Mouse (Mus musculus): ENCODE results near the gene Nmt1. TPM values are rescaled to one million over a fixed set of nuclear protein-coding genes. Genes with fewer than 3 reads are reported as not detected.

The Nmt1 gene
- polyA plus RNA-seq, 1 experiment from 2014 or later: 68.5 TPM

DNA sequence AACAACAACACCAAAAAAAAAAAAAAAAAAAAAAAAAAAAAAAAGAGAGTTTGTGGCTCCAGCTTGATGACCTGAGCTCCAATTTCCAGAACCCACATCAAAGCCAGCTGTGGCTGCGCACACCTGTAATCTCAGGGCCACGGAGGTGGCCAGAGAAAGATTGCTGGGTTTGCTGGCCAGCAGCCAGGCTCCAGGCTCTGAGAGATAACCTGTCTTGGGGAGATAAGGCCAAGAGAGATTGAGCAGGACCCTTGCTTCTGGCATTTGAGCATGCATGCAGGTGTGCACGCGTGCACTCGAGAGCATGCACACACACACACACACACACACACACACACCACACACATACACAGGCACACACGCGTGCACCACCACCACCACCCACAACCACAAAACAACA lies 65.3 kb downstream of the Nmt1 start:
- Histone ChIP-seq H3K27ac (no peak overlapping the region), H3K4me1 (peaks cover 12% of the 10 kb centered on the region), H3K27me3 (peaks cover 13% of the 10 kb centered on the region), H3K4me3 (no peak overlapping the region), H3K36me3 (no peaks in the 10 kb centered on the region), H3K9me3 (no peaks in the 10 kb centered on the region), H3K4me2 (no peak overlapping the region), H3K9ac (no peak overlapping the region)
- WGBS: 90% methylated on average over 7 of the region's 7 CpGs
- ATAC-seq (ENCODE audit: insufficient number of reproducible peaks, insufficient read depth, low FRiP score, low TSS enrichment, low read depth): no peak

GRCm38 (mm10) chr11:103093862-103094833 lies 66.2 kb downstream of the Nmt1 start:
- Histone ChIP-seq H3K36me3 (no peaks in the 10 kb centered on the region), H3K27me3 (peaks cover 18% of the 10 kb centered on the region), H3K27ac (no peak overlapping the region), H3K9ac (no peak overlapping the region), H3K4me1 (peaks cover 20% of the 10 kb centered on the region), H3K4me3 (no peak overlapping the region), H3K4me2 (no peak overlapping the region), H3K9me3 (no peaks in the 10 kb centered on the region)
- ATAC-seq (ENCODE audit: insufficient number of reproducible peaks, insufficient read depth, low FRiP score, low TSS enrichment, low read depth): no peak
- 72% methylated on average over 20 of the region's 20 CpGs for WGBS

DNA sequence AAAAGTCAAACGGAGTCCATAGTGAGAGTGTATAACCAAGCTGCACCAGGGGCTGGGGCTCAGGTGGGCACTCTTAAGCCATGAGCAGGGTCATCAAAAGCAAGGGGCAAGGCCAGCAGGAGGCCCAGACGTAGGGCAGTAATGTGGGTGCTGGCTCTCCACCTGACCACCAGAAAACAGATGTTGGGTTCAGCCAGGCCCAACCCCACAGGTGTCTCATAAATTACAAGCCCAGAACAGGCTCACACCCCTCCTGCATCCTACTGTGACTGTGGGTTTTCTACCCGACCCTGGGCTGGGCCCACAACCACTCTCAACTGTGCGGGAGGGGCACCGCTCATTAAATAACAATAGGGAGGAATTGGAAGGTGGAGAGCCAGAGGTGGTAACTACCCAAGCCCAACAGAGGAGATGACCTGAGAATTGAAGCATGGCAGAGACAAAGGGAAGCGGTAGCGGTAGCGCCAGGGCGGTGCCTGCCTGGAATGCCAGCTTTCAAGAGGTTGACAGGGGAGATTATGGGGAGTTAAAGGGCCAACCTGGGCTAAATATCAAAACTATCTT lies 67.2 kb downstream of the Nmt1 start:
- Histone ChIP-seq H3K4me2 (no peak overlapping the region), H3K36me3 (no peaks in the 10 kb centered on the region), H3K27me3 (peaks cover 29% of the 10 kb centered on the region), H3K27ac (no peak overlapping the region), H3K4me1 (peaks cover 25% of the 10 kb centered on the region), H3K9ac (no peak overlapping the region), H3K9me3 (no peaks in the 10 kb centered on the region), H3K4me3 (no peak overlapping the region)
- 65% methylated on average over 9 of the region's 9 CpGs for WGBS
- no peak for ATAC-seq (ENCODE audit: insufficient number of reproducible peaks, insufficient read depth, low FRiP score, low TSS enrichment, low read depth)

- no peak overlapping the region for H3K27ac ChIP-seq
- no peaks in the 10 kb centered on the region for H3K36me3 ChIP-seq
- H3K4me3 ChIP-seq: no peak overlapping the region
Measured at GRCm38 (mm10) chr11:103095801-103096200, 67.8 kb downstream of the Nmt1 start.

DNA sequence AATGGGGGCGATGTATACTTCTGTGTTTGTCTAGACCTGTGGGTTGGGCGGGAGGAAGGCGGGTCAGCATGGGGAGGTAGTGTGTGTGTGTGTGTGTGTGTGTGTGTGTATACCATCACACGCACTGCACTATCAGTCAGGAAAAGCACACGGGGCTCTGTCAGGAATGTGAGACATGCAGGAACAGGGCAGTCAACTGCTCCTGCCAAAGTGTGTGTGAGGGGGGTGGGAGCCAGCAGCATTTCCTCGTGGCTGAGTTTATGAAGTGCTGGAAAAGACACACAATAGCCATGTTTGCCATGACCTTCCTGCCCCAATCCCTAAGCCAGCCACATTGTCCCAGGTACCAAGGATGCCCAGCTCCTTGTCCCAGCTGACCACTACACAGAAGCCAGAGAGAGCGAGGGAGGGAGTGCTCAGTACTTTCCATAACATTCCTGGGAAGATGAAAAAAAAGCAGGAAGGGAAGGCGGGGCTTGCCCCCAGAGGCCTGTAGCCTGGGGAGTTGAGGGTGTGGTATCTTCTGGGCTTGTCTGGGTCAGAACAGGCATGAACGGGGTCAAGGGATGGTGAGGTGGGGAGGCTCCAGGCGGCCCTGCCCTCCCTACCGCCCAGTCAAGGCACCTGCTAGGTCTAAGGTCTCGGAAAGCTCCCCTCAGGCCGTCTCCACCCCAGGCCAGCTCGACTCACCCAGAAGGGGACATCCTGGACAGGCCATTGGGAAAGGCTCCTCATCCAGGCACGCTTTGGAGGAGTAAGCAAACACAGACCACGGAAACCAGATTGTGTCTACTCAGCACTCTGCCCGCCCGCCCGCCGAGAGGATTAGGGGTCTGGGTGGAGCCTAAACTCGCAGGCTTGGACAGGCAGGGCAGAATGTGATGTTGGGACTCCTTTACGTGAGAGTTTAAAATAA lies 69.2 kb downstream of the Nmt1 start:
- ATAC-seq (ENCODE audit: insufficient number of reproducible peaks, insufficient read depth, low FRiP score, low TSS enrichment, low read depth): no peak
- WGBS: 18% methylated on average over 22 of the region's 22 CpGs
- Histone ChIP-seq H3K27ac (peak overlapping the region; percentile 68), H3K9ac (peak overlapping the region; percentile 58), H3K36me3 (no peaks in the 10 kb centered on the region), H3K4me3 (peak overlapping the region; percentile 28), H3K27me3 (peaks cover 49% of the 10 kb centered on the region), H3K9me3 (no peaks in the 10 kb centered on the region), H3K4me2 (peak overlapping the region; percentile 47), H3K4me1 (peaks cover 38% of the 10 kb centered on the region)

More at GRCm38 (mm10) chr11:103095801-103096200, 67.8 kb downstream of the Nmt1 start:
- 94% methylated on average over 6 of the region's 6 CpGs for WGBS
- peaks cover 26% of the 10 kb centered on the region for H3K4me1 ChIP-seq
- no peak for ATAC-seq (ENCODE audit: insufficient number of reproducible peaks, insufficient read depth, low FRiP score, low TSS enrichment, low read depth)
- H3K27me3 ChIP-seq: peaks cover 35% of the 10 kb centered on the region
- H3K9ac ChIP-seq: no peak overlapping the region
- H3K9me3 ChIP-seq: no peaks in the 10 kb centered on the region
- H3K4me2 ChIP-seq: no peak overlapping the region

GRCm38 (mm10) chr11:103098531-103099190 lies 70.7 kb downstream of the Nmt1 start:
- H3K4me3 ChIP-seq: no peak overlapping the region
- H3K4me1 ChIP-seq: peaks cover 42% of the 10 kb centered on the region
- H3K36me3 ChIP-seq: no peaks in the 10 kb centered on the region
- H3K27me3 ChIP-seq: peaks cover 51% of the 10 kb centered on the region
- 54% methylated on average over 11 of the region's 11 CpGs for WGBS
- H3K9ac ChIP-seq: no peak overlapping the region
- H3K9me3 ChIP-seq: no peaks in the 10 kb centered on the region
- H3K27ac ChIP-seq: no peak overlapping the region
- no peak for ATAC-seq (ENCODE audit: insufficient number of reproducible peaks, insufficient read depth, low FRiP score, low TSS enrichment, low read depth)
- H3K4me2 ChIP-seq: no peak overlapping the region

DNA sequence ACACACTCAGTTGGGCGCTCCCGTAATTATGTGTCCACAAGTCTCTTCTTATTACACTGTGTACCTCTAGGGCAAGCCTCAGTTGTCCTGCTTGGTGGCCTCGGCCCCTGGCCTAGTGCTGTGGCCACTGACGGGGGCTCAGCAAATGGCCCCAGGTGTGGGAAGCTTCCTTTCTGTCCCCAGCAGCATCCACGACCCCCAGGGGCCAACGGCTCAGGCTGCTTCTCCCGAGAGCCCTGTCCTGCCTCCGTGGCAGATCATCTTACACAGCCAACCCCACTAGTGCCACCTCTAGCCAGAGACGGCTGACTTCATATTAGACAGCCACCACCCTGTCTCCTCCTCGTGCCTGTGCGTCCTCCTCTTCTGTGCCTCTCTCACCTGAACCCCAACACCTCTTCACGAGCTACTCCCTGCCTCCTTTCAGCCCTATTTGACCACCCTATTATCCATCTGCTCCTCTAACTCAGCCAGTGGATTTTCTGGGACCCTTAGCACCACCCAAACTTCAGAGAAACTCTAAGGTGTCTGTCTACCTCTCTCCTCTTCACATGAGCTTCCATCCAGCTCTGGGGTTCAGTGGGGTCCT lies 71.5 kb downstream of the Nmt1 start:
- WGBS: 29% methylated on average over 12 of the region's 12 CpGs
- no peak for ATAC-seq (ENCODE audit: insufficient number of reproducible peaks, insufficient read depth, low FRiP score, low TSS enrichment, low read depth)
- Histone ChIP-seq H3K4me1 (peaks cover 45% of the 10 kb centered on the region), H3K27ac (no peak overlapping the region), H3K4me2 (no peak overlapping the region), H3K36me3 (no peaks in the 10 kb centered on the region), H3K9me3 (no peaks in the 10 kb centered on the region), H3K4me3 (no peak overlapping the region), H3K9ac (peak overlapping the region; percentile 32; the same call in 1 of the 2 replicates), H3K27me3 (peaks cover 57% of the 10 kb centered on the region)

- Histone ChIP-seq H3K36me3 (no peaks in the 10 kb centered on the region), H3K27me3 (peaks cover 67% of the 10 kb centered on the region), H3K9ac (peak overlapping the region; percentile 16; the same call in 1 of the 2 replicates), H3K4me2 (no peak overlapping the region), H3K4me1 (peaks cover 45% of the 10 kb centered on the region), H3K9me3 (no peaks in the 10 kb centered on the region), H3K4me3 (no peak overlapping the region), H3K27ac (no peak overlapping the region)
- 70% methylated on average over 8 of the region's 8 CpGs for WGBS
- no peak for ATAC-seq (ENCODE audit: insufficient number of reproducible peaks, insufficient read depth, low FRiP score, low TSS enrichment, low read depth)
Measured at GRCm38 (mm10) chr11:103100361-103100760, 72.4 kb downstream of the Nmt1 start.

DNA sequence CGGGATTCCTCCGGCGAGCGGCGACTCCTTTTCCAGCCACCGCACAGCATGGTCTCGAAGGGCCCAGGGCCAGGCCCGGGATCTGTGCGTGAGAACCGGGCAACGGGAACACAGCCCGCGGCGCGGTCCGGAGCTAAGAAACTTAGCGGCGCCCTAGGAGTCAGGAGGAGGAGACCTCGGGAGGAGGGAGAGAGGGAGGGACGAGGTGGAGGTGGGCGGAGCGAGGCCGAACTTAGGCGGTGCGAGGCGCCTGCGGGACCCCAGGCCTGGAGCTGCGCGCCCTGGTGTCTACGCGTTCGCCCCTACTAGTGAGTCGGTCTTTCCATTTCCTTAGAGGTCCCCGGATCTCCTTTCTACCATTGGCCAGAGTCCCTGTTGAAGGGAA lies 73.5 kb downstream of the Nmt1 start, which contains the start of the genes Plcd3 and Acbd4:
Plcd3 (minus strand) TSS at position 178 of the 385 bp plus-strand sequence.
Acbd4 (plus strand) TSS at position 202 of the 385 bp plus-strand sequence.
- no peak for ATAC-seq (ENCODE audit: insufficient number of reproducible peaks, insufficient read depth, low FRiP score, low TSS enrichment, low read depth)
- Histone ChIP-seq H3K4me2 (peak within 1 kb of the TSS; percentile 73), H3K36me3 (no peaks in the 10 kb centered on the region), H3K4me3 (peak within 1 kb of the TSS; percentile 55), H3K4me1 (peaks cover 45% of the 10 kb centered on the region), H3K9ac (peak within 1 kb of the TSS; percentile 71), H3K9me3 (no peaks in the 10 kb centered on the region), H3K27ac (no peak within 1 kb of the TSS), H3K27me3 (peaks cover 69% of the 10 kb centered on the region)
- under 1% methylated on average over 34 of the region's 34 CpGs for WGBS

GRCm38 (mm10) chr11:103101866-103102501 lies 74.0 kb downstream of the Nmt1 start:
- ATAC-seq (ENCODE audit: insufficient number of reproducible peaks, insufficient read depth, low FRiP score, low TSS enrichment, low read depth): no peak
- Histone ChIP-seq H3K9ac (peak overlapping the region; percentile 71), H3K4me3 (peak overlapping the region; percentile 55), H3K4me1 (peaks cover 41% of the 10 kb centered on the region), H3K27ac (no peak overlapping the region), H3K9me3 (no peaks in the 10 kb centered on the region), H3K36me3 (no peaks in the 10 kb centered on the region), H3K27me3 (peaks cover 64% of the 10 kb centered on the region), H3K4me2 (peak overlapping the region; percentile 73)
- 3% methylated on average over 30 of the region's 30 CpGs for WGBS
